Mouse (Mus musculus) C2C12 (cell line): ENCODE measurements at regions not wholly inside any gene's neighbourhood (a gene's known extent, or its start where the extent isn't known, plus 50 kb on each side); places are given as distances from the start of the nearest gene placed in this dataset.
A peak's percentile ranks its signal among the peaks of the same experiment; 100 is the strongest.

ENCODE experiments used
- H3K27me3 ChIP-seq: one replicate; pipeline ENCODE4 v1.6.1; 2011; ENCODE audit not compliant: control insufficient read depth, insufficient read depth, insufficient read length
- H3K36me3 ChIP-seq: one replicate; pipeline ENCODE4 v1.6.1; 2011; ENCODE audit not compliant: control insufficient read depth, insufficient read depth
- H3K4me3 ChIP-seq: one replicate; pipeline ENCODE4 v1.5.1; 2011; ENCODE audit warnings: mild to moderate bottlenecking, control low read depth; ENCODE audit not compliant: poor library complexity, insufficient read depth, severe bottlenecking
- H3K79me2 ChIP-seq: one replicate; pipeline ENCODE4 v1.6.1; 2011; ENCODE audit not compliant: control insufficient read depth, insufficient read depth
- H3K79me3 ChIP-seq: one replicate; pipeline ENCODE4 v1.6.1; 2011; ENCODE audit warnings: low read depth, control low read depth
- H3ac ChIP-seq: one replicate; pipeline ENCODE3; 2011; ENCODE audit warnings: low read depth; ENCODE audit not compliant: control insufficient read depth, insufficient read length
- CEBPB ChIP-seq: IDR thresholded peaks from one replicate; pipeline ENCODE4 v1.6.1; 2011; ENCODE audit warnings: low read depth, mild to moderate bottlenecking, control low read depth, moderate library complexity
- CTCF ChIP-seq: IDR thresholded peaks from one replicate; pipeline ENCODE4 v1.5.1; 2011; ENCODE audit not compliant: control insufficient read depth, insufficient read depth, insufficient read length
- FOSL1 ChIP-seq: IDR thresholded peaks from one replicate; pipeline ENCODE4 v1.8.0; 2011; ENCODE audit warnings: mild to moderate bottlenecking, low read length; ENCODE audit not compliant: poor library complexity, insufficient read depth, severe bottlenecking
- MAX ChIP-seq: IDR thresholded peaks from one replicate; pipeline ENCODE4 v1.6.1; 2011; ENCODE audit warnings: mild to moderate bottlenecking, control low read depth
- MYOD1 ChIP-seq: IDR thresholded peaks from one replicate; pipeline ENCODE4 v1.6.1; 2011; ENCODE audit warnings: low read depth; ENCODE audit not compliant: control insufficient read depth, insufficient read length
- MYOG ChIP-seq: IDR thresholded peaks from one replicate; pipeline ENCODE4 v1.6.1; 2011; ENCODE audit not compliant: control insufficient read depth, insufficient read length; ENCODE audit errors: extremely low read depth
- USF1 ChIP-seq: IDR thresholded peaks from one replicate; pipeline ENCODE4 v1.6.1; 2011; ENCODE audit warnings: low read depth, mild to moderate bottlenecking, control low read depth, moderate library complexity

GRCm38 (mm10) chr1:137958040-137958439, 217.5 kb downstream of the Ptprc start:
- Histone ChIP-seq H3ac (no peak overlapping the region), H3K79me3 (no peaks in the 10 kb centered on the region), H3K4me3 (no peak overlapping the region), H3K79me2 (no peaks in the 10 kb centered on the region), H3K36me3 (peaks cover 10% of the 10 kb centered on the region), H3K27me3 (no peaks in the 10 kb centered on the region)
- TF ChIP-seq MYOD1 (peak; percentile 74), USF1 (no peak)

- Histone ChIP-seq H3K79me2 (no peaks in the 10 kb centered on the region), H3K4me3 (no peak overlapping the region), H3ac (no peak overlapping the region), H3K79me3 (no peaks in the 10 kb centered on the region), H3K36me3 (no peaks in the 10 kb centered on the region), H3K27me3 (no peaks in the 10 kb centered on the region)
- TF ChIP-seq MAX (no peak), MYOD1 (no peak), CEBPB (no peak), MYOG (no peak), FOSL1 (no peak), USF1 (no peak), CTCF (no peak)
Measured at GRCm38 (mm10) chr1:137955993-137956392, 219.5 kb downstream of the Ptprc start.

- Histone ChIP-seq H3K27me3 (no peaks in the 10 kb centered on the region), H3K79me2 (no peaks in the 10 kb centered on the region), H3ac (no peak overlapping the region), H3K4me3 (no peak overlapping the region), H3K79me3 (no peaks in the 10 kb centered on the region), H3K36me3 (no peaks in the 10 kb centered on the region)
- TF ChIP-seq MAX: no peak
Measured at GRCm38 (mm10) chr1:137955139-137955538, 220.4 kb downstream of the Ptprc start.

GRCm38 (mm10) chr1:137953369-137953768, 222.1 kb downstream of the Ptprc start:
- H3K79me3 ChIP-seq: no peaks in the 10 kb centered on the region
- no peak overlapping the region for H3K4me3 ChIP-seq
- no peaks in the 10 kb centered on the region for H3K27me3 ChIP-seq
- no peaks in the 10 kb centered on the region for H3K36me3 ChIP-seq
- no peak for TF ChIP-seq FOSL1
- TF ChIP-seq USF1: no peak
- TF ChIP-seq MYOD1: no peak
- no peak for TF ChIP-seq CTCF
- no peak for TF ChIP-seq MYOG
- TF ChIP-seq CEBPB: no peak
- no peak for TF ChIP-seq MAX
- no peaks in the 10 kb centered on the region for H3K79me2 ChIP-seq
- H3ac ChIP-seq: no peak overlapping the region

- no peaks in the 10 kb centered on the region for H3K27me3 ChIP-seq
- no peaks in the 10 kb centered on the region for H3K79me3 ChIP-seq
- TF ChIP-seq MAX: no peak
- no peak for TF ChIP-seq MYOG
- TF ChIP-seq USF1: no peak
- no peak for TF ChIP-seq FOSL1
- no peak for TF ChIP-seq CTCF
- TF ChIP-seq MYOD1: no peak
- TF ChIP-seq CEBPB: no peak
Measured at GRCm38 (mm10) chr1:137952777-137953176, 222.7 kb downstream of the Ptprc start.

GRCm38 (mm10) chr1:137947900-137948299, 227.6 kb downstream of the Ptprc start:
- H3K79me3 ChIP-seq: no peaks in the 10 kb centered on the region
- no peaks in the 10 kb centered on the region for H3K36me3 ChIP-seq
- H3K79me2 ChIP-seq: no peaks in the 10 kb centered on the region
- H3K4me3 ChIP-seq: no peak overlapping the region
- no peak for TF ChIP-seq FOSL1
- no peak for TF ChIP-seq USF1
- TF ChIP-seq MAX: no peak
- no peak for TF ChIP-seq CTCF
- no peak for TF ChIP-seq MYOG
- TF ChIP-seq CEBPB: no peak
- TF ChIP-seq MYOD1: no peak
- H3K27me3 ChIP-seq: no peaks in the 10 kb centered on the region
- no peak overlapping the region for H3ac ChIP-seq

More at GRCm38 (mm10) chr1:137952777-137953176, 222.7 kb downstream of the Ptprc start:
- H3K36me3 ChIP-seq: no peaks in the 10 kb centered on the region
- no peaks in the 10 kb centered on the region for H3K79me2 ChIP-seq
- H3K4me3 ChIP-seq: no peak overlapping the region
- H3ac ChIP-seq: no peak overlapping the region
